Mouse (Mus musculus) regulatory T cell (primary cell): ENCODE measurements around the gene Arrb1.
"Not testable (repeated sequence)": the region's sequence is repeated elsewhere in the genome, so short reads cannot be mapped to it uniquely, and the experiment has no call there.

Experiments
- in situ Hi-C: fragments of 300-600 bp; cut with MboI, MseI; formaldehyde crosslinking; loops from one replicate; pipeline ENCODE4 v1.15.1; 2025; ENCODE audit warnings: high pct_unique_total_duplicates

Arrb1 gene

DNA sequence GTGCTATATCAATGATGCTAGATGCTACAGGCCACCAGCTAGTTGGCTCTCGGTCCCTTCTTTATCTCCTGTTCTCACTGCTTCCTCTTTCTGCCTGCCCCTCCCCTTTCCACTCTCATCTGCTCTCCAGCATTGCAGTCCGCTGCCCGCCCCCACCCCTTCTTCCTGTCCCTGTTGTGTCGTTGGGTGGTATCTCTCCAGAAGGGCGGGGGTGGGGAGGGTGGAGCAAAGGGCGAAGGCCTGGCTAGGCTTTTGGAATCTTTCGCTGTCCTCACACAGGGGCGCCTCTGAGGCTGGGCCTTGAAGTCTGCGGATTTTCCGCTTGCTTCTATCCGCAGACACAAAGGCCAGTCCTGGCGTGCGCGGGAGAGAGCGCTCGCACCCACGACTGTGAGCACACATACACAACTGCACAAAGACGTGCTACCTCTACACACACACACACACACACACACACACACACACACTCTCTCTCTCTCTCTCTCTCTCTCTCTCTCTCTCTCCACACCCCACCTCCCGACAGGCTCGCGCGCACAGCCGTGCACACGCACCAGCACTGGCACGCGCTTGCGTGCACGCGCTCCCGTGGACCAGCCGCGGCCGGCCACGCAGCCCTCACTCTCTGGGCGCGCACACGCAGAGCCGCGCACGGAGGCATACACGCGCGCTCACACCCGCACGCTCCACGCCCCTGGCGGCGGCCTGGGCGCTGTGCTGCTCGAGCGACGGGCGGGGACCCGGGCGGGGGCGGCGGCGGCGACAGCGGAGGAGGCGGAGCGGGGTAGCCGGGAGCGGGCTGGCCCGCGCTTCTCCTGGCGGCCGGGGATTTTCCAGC lies at the start of gene Arrb1:
Arrb1 (plus strand) TSS at position 566 of the 835 bp plus-strand sequence.
- in situ Hi-C loops: loop anchor here (10.0 kb wide), 1 partner anchor 1760 kb away; no protein-coding TSS in a partner anchor

DNA sequence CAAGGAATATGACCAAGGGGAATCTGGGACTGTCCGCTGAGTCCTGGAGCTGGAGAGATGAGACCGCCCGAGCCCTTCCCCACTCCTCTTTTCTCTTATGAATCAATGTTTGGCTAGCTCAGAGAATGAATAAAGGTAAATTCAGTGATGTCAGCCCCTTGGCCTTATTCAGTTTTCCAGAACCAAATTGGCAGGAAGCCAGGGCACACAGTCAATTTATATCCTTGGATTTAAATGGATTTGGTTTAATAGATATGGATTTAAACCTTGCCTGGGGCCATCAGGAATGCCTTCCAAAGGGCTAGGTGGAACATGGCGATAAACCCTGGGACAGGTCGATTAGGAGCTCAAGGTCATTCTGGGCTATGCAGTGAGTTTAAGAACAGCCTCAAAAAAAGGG lies 45.6 kb upstream of the Arrb1 start:
- in situ Hi-C loops: loop anchor here (10.0 kb wide), 1 partner anchor 885 kb away; the partner anchor contains the start of genes C2cd3 and Ppme1

DNA sequence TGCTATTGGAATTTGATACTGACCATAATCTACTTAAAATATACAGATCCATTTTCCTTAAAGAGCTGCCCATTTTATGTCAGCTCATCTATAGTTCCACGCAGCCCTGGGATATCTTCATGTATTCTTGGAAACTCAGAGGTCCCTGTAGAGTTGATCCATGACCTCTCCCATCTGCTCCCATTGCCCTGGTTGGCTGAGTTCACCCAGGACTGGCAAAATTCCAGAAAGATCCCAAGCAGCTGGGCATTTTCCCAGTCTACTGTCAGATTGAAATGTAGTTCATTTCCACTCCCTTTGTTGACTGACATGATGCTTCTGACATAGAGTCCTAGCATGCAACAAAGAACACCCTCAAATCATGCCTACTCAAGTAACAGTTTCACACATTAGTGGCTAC lies 36.1 kb upstream of the Arrb1 start:
- in situ Hi-C loops: loop anchor here (5.0 kb wide), 1 partner anchor 298 kb away; no protein-coding TSS in a partner anchor

DNA sequence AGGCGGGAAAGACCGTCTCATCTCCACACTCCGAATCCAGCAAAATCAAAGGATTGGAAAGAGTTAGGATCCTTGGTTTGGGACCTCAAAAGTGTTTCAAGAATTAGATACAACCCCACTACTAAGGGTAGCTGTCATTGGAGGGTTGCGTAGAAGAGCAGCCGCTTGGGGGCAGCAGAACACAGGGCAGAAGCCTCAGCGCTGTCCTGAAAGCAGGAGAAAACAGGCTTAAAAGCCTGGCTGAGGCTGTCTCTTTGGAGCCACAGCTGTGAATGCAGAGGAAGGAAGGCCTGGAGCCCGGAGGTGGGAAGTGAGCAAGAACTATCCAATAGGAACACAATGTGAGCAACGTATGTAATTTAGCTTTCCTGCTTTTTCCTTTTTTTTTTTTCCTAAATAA lies 35.1 kb upstream of the Arrb1 start:
- in situ Hi-C loops: loop anchor here (5.0 kb wide), 1 partner anchor 87 kb away; no protein-coding TSS in a partner anchor

DNA sequence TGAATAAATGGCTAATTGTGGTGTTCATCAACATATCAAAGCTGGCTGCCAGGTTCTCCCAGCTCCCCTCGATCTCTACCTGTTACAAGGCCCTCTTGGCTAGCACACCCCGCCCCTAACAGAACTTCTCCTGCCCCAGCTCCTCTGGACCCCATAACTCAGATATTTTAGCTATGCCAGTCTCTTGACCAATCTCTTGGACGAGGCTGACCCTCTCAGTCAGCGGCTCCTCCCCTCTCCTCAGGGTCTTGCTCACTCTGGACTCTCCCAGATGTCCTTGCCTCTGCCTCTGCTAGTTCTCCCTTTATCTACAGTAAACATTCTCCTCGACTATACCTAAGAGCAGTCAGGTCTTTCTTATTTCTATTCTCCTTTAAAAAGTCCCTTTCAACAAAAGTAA lies 34.6 kb upstream of the Arrb1 start:
- in situ Hi-C loops: loop anchor here (5.0 kb wide), 1 partner anchor 87 kb away; no protein-coding TSS in a partner anchor

DNA sequence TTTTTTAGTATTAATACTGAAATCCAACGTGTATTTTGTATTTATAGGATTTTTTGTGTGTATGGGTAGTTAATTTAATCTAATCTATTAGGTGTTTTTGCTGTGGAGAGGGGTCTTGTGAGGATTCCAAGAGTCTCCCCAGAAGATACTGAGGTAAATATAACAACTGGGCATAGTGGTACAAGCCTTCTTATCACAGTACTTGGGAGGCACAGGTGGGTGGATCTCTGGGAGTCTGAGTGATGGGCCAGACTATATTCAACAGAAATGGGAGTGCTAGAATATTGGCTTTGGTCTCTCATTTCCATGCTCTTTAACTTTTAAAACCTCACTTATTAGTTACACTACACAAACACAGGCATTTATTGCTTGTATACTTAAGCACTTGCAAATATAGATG lies 34.1 kb upstream of the Arrb1 start:
- in situ Hi-C loops: loop anchor here (5.0 kb wide), 1 partner anchor 86 kb away; no protein-coding TSS in a partner anchor

DNA sequence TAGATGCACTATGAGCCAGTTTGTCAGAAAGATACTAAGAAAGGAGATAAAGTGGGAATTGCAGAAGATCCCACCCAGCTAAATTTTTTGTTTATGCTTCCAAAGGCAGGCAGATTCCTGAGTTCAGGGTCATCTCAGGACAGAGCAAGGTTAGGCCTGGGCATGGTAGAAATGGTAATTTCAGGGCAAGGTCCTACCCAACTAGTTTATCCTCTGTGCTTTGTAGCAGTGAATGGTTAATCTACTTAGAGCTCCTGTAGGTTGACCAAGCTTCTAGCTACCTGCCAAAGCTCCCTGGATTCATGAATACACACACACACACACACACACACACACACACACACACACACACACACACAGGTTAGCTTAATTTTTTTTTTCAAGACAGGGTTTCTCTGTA lies 30.7 kb upstream of the Arrb1 start:
- in situ Hi-C loops: loop anchor here (5.0 kb wide), 1 partner anchor 83 kb away; no protein-coding TSS in a partner anchor

DNA sequence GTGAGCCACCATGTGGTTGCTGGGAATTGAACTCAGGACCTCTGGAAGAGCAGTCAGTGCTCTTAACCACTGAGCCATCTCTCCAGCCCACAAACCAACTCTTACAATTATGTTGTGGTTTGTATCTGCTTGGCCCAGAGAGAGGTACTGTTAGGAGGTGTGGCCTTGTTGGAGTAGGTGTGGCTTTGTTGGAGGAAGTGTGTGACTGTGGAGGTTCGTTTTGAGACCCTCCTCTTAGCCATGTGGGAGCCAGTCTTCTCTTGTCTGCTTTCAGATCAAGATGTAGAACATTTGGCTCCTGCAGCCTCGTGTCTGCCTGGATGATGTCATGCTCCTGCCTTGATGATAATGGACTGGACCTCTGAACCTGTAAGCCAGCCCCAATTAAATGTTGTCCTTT lies 27.1 kb upstream of the Arrb1 start:
- in situ Hi-C loops: not testable (repeated sequence)

DNA sequence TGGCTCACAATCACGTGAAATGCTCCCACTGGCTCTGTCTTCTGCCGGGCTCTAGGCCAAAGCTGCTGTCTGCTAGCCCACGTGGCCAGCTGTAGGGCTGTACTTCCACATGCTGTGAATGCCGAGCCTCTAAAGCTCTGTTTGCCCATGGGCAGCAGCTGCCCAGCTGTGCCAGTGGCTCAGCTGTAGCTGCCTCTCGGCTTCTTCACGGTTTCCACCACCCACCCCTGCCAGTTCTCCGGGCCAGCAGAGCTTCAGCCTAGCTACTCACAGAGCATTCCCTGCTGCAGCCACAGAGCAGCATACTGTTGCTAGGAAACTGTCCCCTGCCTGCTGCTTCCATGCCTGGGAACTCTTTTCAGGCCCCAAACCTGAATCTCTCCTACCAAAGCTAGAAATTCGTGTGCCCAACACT lies 25.2 kb upstream of the Arrb1 start:
- in situ Hi-C loops: no loop called here

DNA sequence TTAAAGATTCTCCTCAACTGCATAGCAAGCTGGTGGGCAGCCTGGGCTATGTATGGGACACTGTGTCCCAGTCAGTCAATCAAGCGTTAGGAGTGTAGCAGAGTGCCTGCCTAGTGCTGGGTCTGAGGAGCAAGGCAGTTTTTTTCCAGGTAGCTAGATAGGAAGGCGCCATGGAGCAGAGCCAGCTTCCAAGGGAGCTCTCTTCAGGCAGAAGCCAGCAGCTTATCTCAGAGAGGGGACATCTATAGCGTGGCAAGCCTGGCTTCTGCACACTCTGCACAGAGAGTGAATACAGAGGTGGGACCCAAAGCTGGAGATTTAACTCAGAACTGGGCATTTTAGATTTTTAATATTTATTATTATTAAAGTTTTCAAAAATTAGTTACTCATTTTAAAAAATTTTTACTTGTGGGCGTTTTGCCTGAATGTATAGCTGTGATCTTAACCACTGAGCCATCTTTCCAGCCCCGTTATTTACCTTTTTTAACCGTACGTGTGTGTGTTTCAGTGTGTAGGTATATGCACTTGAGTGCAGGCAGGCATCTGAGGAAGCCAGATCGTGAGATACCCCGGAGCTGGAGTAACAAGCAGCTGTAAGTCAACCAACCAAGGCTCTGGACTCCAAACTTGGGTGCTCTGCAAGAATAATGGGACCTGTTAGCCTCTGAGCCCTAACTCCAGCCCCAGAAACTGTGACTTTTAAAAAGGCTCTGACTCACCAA lies 19.0 kb upstream of the Arrb1 start:
- in situ Hi-C loops: no loop called here

DNA sequence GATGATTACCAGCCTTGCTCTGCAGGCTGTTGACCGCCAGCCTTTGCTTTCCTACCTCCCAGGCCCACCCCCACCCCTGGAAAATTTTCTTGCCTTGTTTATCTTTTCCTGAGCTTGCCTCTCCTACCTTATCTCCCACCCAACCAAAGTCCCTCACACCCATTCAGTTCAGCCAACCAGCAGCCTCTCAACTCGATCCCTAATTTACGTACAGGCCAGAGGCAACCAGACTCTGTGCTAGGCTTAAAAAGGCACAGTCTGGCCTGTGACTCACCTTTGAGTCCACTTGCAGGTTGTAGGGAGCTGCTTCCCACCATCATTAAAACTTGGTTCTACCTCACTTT lies 18.5 kb upstream of the Arrb1 start:
- in situ Hi-C loops: no loop called here

DNA sequence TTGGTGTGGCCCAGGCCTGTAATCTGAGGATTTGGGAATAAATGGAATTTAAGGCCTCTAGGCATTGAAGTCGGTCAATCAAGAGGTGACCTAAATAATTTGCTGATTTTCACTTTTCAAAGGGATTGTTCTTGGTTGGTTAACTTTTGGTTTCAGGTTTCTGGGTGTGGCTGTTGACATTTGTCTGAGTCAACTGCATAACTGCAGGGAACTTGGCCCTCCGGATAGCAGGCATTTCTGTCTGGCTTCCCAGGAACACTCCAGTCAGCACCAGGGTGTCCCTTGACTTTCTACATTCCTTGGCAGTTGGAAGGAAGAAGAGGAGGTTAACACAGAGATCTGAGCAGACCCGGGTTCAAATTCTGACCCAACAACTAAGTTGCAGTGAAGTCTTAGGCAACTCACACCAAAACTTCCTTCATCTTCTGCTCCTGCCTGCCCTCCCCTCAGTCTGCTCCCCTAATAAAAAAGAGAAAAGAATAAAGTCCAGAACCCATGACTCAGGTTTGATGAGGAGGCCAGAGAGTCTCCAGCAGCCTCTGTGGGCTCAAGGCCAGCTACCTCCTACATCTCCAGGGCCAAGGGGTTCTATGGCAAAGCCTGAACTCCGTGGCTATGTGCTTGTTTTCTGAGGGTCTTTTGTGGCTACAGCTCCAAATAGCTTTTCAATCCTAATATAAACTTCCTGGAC lies 16.2 kb upstream of the Arrb1 start:
- in situ Hi-C loops: no loop called here

DNA sequence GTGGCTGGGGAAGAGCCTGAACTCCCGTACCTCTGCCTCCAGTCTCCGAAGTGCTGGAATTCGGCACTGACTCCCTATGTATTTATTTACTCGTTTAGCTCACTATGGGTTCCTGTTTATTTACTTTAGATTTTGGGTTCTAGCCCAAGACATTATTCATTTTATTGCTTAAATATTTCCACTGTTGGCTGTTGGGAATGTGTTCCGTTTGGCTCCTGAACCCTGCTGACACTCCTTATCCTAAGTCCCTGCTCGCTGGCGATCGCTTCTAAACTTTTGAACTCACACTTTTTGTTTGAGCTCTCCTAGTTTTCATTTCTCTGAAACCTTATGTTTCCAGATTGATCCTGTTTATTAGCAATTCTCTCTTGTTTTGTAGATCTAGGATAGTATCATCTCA lies 12.1 kb upstream of the Arrb1 start:
- in situ Hi-C loops: no loop called here

DNA sequence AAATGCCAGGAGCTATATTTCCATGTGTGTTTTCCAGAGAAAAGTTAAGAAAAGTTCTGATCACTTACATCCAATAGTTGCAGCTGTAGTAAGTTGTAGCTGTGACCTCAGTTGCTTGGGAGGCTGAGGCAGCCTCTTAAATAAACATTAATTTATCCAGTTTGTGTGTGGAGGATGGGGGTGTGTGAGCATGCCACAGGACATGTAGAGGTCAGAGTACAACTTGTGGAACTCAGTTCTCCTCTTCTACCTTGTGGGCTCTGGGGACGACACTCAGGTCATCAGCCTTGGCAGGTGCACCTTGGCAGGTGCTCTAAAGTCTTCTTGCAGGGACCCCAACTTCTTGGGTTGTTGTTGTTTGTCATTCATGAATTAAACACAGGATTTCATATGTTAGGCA lies 11.4 kb upstream of the Arrb1 start:
- in situ Hi-C loops: no loop called here

DNA sequence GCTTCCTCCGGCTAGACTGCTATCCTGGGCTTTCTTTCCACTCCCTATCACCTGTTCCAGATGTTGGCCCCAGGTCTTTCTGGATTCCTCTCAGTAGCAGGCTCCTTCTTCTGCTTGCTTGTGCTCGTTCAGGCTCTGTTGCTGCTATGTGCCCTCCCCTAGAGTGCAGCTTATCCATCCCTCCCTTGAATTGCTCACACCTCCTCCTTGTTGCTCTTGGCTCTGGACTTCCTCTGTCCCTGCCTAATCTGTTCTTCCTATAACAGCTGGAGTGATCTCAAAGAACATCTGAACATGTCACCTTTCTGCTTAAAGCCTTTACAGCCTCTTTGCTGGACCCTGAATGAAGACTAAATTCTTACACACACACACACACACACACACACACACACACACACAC lies 6.7 kb upstream of the Arrb1 start:
- in situ Hi-C loops: no loop called here

DNA sequence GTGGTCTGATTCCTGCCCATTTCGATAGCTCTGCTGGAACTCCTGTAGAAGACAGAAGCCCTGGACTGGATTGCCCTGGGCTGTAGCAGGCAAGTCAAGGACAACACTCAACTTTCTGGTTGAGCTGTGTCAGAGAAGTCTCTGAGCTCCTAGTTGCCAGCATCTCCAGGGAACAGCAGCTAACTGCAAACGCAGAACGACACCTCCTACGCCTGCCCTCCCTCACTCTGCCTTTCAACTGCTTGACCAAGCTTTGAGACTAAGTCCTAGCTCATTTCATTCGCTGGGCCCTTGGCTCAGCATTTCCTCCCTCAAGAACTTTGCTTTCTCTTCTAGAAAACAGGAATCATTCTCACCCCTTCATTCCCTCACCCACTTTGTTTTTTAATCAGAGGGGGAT lies 5.9 kb upstream of the Arrb1 start:
- in situ Hi-C loops: no loop called here

DNA sequence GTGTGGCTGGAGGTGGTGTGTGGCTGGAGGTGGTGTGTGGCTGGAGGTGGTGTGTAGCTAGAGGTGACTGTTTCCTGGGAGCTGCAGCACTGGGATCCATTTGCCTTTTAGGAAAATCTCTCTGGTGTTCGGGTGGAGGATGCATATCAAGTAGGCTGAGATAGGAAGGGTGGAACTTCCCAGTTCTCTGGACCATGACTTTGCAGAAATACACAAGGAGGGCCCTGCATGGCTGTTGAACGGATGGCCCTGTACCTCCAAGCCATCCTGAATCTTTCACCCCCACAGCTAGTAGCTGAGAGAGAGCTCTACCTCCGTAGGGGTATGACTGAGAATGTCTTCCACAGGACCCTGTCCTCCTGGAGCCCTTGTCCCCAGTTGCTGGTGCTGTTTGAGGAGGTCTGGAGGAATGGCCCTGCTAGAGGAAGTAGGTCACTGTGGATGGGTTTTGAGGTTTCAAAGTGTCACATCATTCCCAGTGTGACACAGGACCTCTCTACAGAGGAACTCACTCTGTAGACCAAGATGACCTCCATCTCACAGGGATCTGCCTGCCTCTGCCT lies 3.8 kb upstream of the Arrb1 start:
- in situ Hi-C loops: loop anchor here (10.0 kb wide), 1 partner anchor 1757 kb away; no protein-coding TSS in a partner anchor

DNA sequence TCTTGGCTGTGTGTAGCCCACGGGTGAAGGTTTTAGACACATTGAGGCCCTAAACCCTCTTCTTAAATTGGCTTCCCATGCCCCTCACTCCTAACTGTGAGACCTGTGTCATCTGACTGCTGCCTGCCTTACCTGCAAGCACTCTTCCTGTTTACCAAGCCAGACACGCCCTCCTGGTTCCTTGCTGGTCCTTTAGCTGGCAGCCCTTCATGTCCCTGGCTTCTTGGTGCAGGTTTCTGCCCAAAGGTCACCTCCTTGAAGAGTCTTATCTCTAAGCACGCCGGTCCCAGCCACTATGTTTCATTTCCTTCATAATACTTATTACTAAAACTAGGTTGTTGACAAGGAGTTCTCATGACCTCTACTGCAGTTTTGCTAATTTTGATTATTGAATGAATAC lies 2.7 kb upstream of the Arrb1 start:
- in situ Hi-C loops: loop anchor here (10.0 kb wide), 1 partner anchor 1758 kb away; no protein-coding TSS in a partner anchor

DNA sequence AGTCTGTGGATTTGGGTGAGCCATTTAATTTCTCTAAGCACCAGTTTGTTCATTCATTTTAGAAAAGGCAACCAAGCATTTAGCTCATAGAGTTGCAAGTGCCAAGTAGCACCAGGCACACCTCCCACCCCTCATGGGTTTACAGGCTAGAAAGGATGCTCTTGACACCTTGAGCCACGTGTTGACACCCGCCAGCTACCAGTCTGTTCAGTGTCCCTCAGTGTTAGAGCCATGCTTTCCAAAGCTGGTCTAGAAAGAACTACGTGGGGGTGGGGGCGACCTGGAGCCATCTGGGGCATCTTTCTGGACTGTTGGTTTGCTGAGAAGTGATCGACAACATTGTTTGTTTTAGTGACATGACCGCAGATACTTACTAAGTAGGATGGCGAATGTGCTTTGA lies 1.7 kb upstream of the Arrb1 start:
- in situ Hi-C loops: loop anchor here (10.0 kb wide), 1 partner anchor 1759 kb away; no protein-coding TSS in a partner anchor

DNA sequence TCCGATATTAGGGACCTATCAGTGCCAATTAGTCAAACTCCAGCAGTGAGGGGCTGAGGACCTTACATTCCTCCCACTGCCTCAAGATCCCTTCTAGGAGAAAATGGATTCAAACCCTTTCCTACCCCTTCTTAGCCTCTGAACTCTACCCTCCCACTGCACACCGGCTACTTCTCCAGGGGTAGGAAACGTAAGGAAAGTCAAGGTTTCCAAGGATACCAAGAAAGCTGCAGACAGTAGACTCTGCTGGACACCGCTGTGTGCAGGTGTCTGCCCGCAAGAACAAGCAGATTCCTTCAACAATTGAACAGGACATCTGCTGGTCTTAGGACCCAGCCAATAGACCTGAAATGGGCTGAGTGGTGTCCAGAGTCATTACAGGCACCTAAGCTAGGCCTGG lies 765 bp upstream of the Arrb1 start:
- in situ Hi-C loops: loop anchor here (10.0 kb wide), 1 partner anchor 1760 kb away; no protein-coding TSS in a partner anchor

DNA sequence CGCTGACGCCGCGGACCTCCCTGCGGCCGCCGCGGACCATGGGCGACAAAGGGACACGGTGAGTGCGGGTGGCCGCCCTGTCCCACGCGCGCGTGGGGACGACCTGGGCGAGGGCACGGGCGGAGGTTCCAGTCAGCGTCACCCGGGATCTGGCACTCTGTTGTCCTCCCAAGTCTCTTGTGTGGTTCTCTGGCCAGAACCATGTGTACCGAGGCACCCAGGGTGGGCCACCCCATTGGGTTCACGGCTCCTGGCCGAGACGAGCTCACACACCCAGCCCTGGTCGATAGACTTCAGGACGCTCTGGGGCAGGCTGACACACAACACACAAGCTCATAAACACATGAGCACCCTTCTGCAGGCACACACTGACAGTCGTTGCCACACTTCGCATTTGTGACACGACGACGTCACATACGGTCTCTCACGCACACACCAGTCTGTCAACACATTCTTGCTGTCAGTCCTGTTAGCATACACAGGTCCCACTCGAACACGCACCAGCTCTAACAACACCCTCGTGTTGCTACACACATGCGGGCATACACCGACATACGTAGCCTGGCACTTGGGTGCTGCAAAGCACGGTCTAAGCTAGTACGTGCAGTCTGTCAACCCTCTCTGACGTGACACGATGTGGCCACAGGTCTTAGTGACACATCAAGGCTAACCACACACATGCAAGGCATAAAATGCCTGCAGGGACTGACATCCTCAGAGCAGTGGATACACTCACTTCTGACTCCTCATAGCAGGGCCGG lies 655 bp downstream of the Arrb1 start:
- in situ Hi-C loops: loop anchor here (10.0 kb wide), 1 partner anchor 1761 kb away; no protein-coding TSS in a partner anchor
